Comparison of ENCODE assay signal across 30 mouse cellular contexts in genomic region chr4:109797511-109798182, GRCm38 (mm10).
DNase-seq lines count a peak whose midpoint lies in the region; ATAC-seq and TF ChIP-seq lines count a peak whose summit lies in the region.
"Had no signal": no experiment of that assay in that cellular context is flagged by ENCODE, and none has a peak within 500 bp of the region (broad histone marks: within the 10 kb centered on the region; RNA-seq: fewer than 3 reads in every experiment).

No protein-coding gene starts in this region.

- DNase-seq in adrenal gland, postnatal 10 days, result peak; percentile 2
- DNase-seq in adrenal gland, postnatal 36 days, result no peak
- peak; percentile 69 for DNase-seq in forebrain, embryonic 14.5 days (ENCODE audit: low spot score)
- DNase-seq in forebrain, embryonic 10.5 days (ENCODE audit: extremely low spot score, low spot score), result no peak
- DNase-seq in midbrain, embryonic 11.5 days (ENCODE audit: low spot score, missing footprints), result peak; percentile 72
- no peak for DNase-seq in midbrain, postnatal 0 days (ENCODE audit: low spot score)
- no peak for DNase-seq in urinary bladder, postnatal 36 days (ENCODE audit: low spot score in 2 of 2)
- DNase-seq in urinary bladder, adult 2 months (ENCODE audit: low spot score), result no peak
- DNase-seq: adrenal gland, adult 8-10 months; gastrocnemius, adult 2 months; gastrocnemius, postnatal 36 days; heart, adult 18-20 months; heart, postnatal 36 days; kidney, adult 2 months; kidney, postnatal 10 days; layer of hippocampus, adult 9-11 months; liver; lung, postnatal 36 days; retina, postnatal 1 day; right cerebral cortex, postnatal 14 days had no signal

- no peak overlapping the region for H3K27ac ChIP-seq in forebrain, embryonic 14.5 days (ENCODE audit: low read depth, low read length)
- no peak overlapping the region for H3K27ac ChIP-seq in forebrain, embryonic 10.5 days
- H3K27ac ChIP-seq in midbrain, embryonic 11.5 days (ENCODE audit: low read depth, low read length), result no peak overlapping the region
- H3K27ac ChIP-seq in midbrain, postnatal 0 days (ENCODE audit: low read depth, low read length), result no peak overlapping the region
- H3K27ac ChIP-seq: embryonic facial prominence, embryonic 13.5 days; gastrocnemius, adult 2 months; hindbrain, embryonic 12.5 days; hindbrain, postnatal 0 days; intestine, embryonic 15.5 days; liver, embryonic 15.5 days; midbrain, embryonic 12.5 days; neural tube, embryonic 13.5 days had no signal

- H3K4me3 ChIP-seq in forebrain, embryonic 14.5 days (ENCODE audit: low read depth, low read length), result no peak overlapping the region
- H3K4me3 ChIP-seq in forebrain, embryonic 10.5 days, result no peak overlapping the region
- H3K4me3 ChIP-seq in midbrain, embryonic 11.5 days (ENCODE audit: low read depth, low read length), result no peak overlapping the region
- no peak overlapping the region for H3K4me3 ChIP-seq in midbrain, postnatal 0 days (ENCODE audit: low read depth, low read length)
- H3K4me3 ChIP-seq: embryonic facial prominence, embryonic 13.5 days; erythroblast, embryonic 14.5 days; gastrocnemius, adult 2 months; hindbrain, embryonic 12.5 days; intestine, embryonic 15.5 days; liver, embryonic 15.5 days; midbrain, embryonic 12.5 days; neural tube, embryonic 13.5 days had no signal

- no peaks in the 10 kb centered on the region for H3K27me3 ChIP-seq in forebrain, embryonic 14.5 days (replicated peaks; ENCODE audit: control insufficient read depth, insufficient read depth, low read length)
- H3K27me3 ChIP-seq in forebrain, embryonic 10.5 days (ENCODE audit: poor library complexity, severe bottlenecking), result no peaks in the 10 kb centered on the region
- H3K27me3 ChIP-seq in midbrain, embryonic 11.5 days (ENCODE audit: control insufficient read depth, insufficient read depth, low read length), result no peaks in the 10 kb centered on the region
- H3K27me3 ChIP-seq in midbrain, postnatal 0 days (ENCODE audit: insufficient read depth, low read length), result no peaks in the 10 kb centered on the region
- H3K27me3 ChIP-seq: embryonic facial prominence, embryonic 13.5 days; hindbrain, embryonic 12.5 days; intestine, embryonic 15.5 days; liver, embryonic 15.5 days; neural tube, embryonic 13.5 days had no signal

- TF ChIP-seq CTCF in midbrain, postnatal 0 days (IDR thresholded peaks at IDR 0.05), result no peak

- no peak overlapping the region for H3K9ac ChIP-seq in forebrain, embryonic 14.5 days (ENCODE audit: low read length)
- no peak overlapping the region for H3K9ac ChIP-seq in midbrain, embryonic 11.5 days (ENCODE audit: low read length)
- H3K9ac ChIP-seq in midbrain, postnatal 0 days (replicated peaks; ENCODE audit: low read length, poor library complexity, severe bottlenecking), result no peak overlapping the region
- H3K9ac ChIP-seq: embryonic facial prominence, embryonic 13.5 days; hindbrain, embryonic 12.5 days; intestine, embryonic 15.5 days; liver, embryonic 15.5 days; midbrain, embryonic 12.5 days; neural tube, embryonic 13.5 days had no signal

- ATAC-seq in forebrain, embryonic 14.5 days, result peak; percentile 74; the same call in 1 of the 2 replicates
- ATAC-seq in midbrain, embryonic 11.5 days (ENCODE audit: low FRiP score), result no peak
- no peak for ATAC-seq in midbrain, postnatal 0 days (ENCODE audit: low FRiP score)
- ATAC-seq: hindbrain, postnatal 0 days; intestine, embryonic 15.5 days had no signal

- H3K4me2 ChIP-seq in forebrain, embryonic 14.5 days (ENCODE audit: low read length), result no peak overlapping the region
- no peak overlapping the region for H3K4me2 ChIP-seq in midbrain, embryonic 11.5 days
- H3K4me2 ChIP-seq in midbrain, postnatal 0 days (ENCODE audit: low read depth, low read length, poor library complexity, severe bottlenecking), result no peak overlapping the region
- H3K4me2 ChIP-seq: embryonic facial prominence, embryonic 13.5 days; heart, embryonic 11.5 days; hindbrain, embryonic 12.5 days; intestine, embryonic 15.5 days; liver, embryonic 15.5 days; midbrain, embryonic 12.5 days; neural tube, embryonic 13.5 days had no signal

- no peaks in the 10 kb centered on the region for H3K36me3 ChIP-seq in forebrain, embryonic 14.5 days (ENCODE audit: control insufficient read depth, insufficient read depth, low read length)
- H3K36me3 ChIP-seq in forebrain, embryonic 10.5 days (replicated peaks), result peaks cover 11% of the 10 kb centered on the region
- no peaks in the 10 kb centered on the region for H3K36me3 ChIP-seq in midbrain, embryonic 11.5 days (ENCODE audit: control insufficient read depth, insufficient read depth, low read length)
- H3K36me3 ChIP-seq in midbrain, postnatal 0 days (ENCODE audit: insufficient read depth, low read length), result no peaks in the 10 kb centered on the region
- H3K36me3 ChIP-seq: hindbrain, embryonic 12.5 days; intestine, embryonic 15.5 days; midbrain, embryonic 12.5 days had no signal

- peaks cover 3% of the 10 kb centered on the region; the same call in 1 of the 2 replicates for H3K4me1 ChIP-seq in forebrain, embryonic 14.5 days (ENCODE audit: control insufficient read depth, insufficient read depth, low read length)
- H3K4me1 ChIP-seq in forebrain, embryonic 10.5 days, result peaks cover 24% of the 10 kb centered on the region
- no peaks in the 10 kb centered on the region for H3K4me1 ChIP-seq in midbrain, embryonic 11.5 days (ENCODE audit: control insufficient read depth, insufficient read depth, low read length)
- no peaks in the 10 kb centered on the region for H3K4me1 ChIP-seq in midbrain, postnatal 0 days (ENCODE audit: insufficient read depth, low read length)
- H3K4me1 ChIP-seq: embryonic facial prominence, embryonic 13.5 days; hindbrain, embryonic 12.5 days; intestine, embryonic 15.5 days; midbrain, embryonic 12.5 days; neural tube, embryonic 13.5 days had no signal

- WGBS in forebrain, embryonic 14.5 days, result 59% methylated on average over 10 of the region's 10 CpGs
- 85% methylated on average over 10 of the region's 10 CpGs for WGBS in forebrain, embryonic 10.5 days
- WGBS in midbrain, embryonic 11.5 days, result 84% methylated on average over 10 of the region's 10 CpGs
- 86% methylated on average over 10 of the region's 10 CpGs for WGBS in midbrain, postnatal 0 days

- no peaks in the 10 kb centered on the region for H3K9me3 ChIP-seq in forebrain, embryonic 14.5 days (replicated peaks; ENCODE audit: control insufficient read depth, low read length)
- no peaks in the 10 kb centered on the region for H3K9me3 ChIP-seq in forebrain, embryonic 10.5 days
- no peaks in the 10 kb centered on the region for H3K9me3 ChIP-seq in midbrain, embryonic 11.5 days (ENCODE audit: control insufficient read depth, low read length)
- H3K9me3 ChIP-seq in midbrain, postnatal 0 days (ENCODE audit: low read length), result no peaks in the 10 kb centered on the region
- H3K9me3 ChIP-seq: embryonic facial prominence, embryonic 13.5 days; G1E; hindbrain, embryonic 12.5 days; intestine, embryonic 15.5 days; liver, embryonic 15.5 days; midbrain, embryonic 12.5 days; neural tube, embryonic 13.5 days had no signal

Comparison
In these comparisons a context has a peak if more than half of its experiments do, and no peak if none do; other contexts are left out.
1. DNase-seq: peak in adrenal gland, postnatal 10 days (single experiment), forebrain, embryonic 14.5 days (single experiment) and midbrain, embryonic 11.5 days (single experiment); none in adrenal gland, postnatal 36 days (0 of 2), forebrain, embryonic 10.5 days (single experiment), midbrain, postnatal 0 days (single experiment), urinary bladder, postnatal 36 days (0 of 2) and urinary bladder, adult 2 months (single experiment).